Mouse (Mus musculus) splenic B cell, adult 2 months (primary cell): ENCODE data around the gene Arid3c.

Experiments used
- DNase-seq: peaks from one replicate; pipeline ENCODE4 v3.0.0-alpha.2; 2011; ENCODE audit warnings: low read depth, low spot score
- H3K27me3 ChIP-seq: 2 replicates; pipeline ENCODE4 v1.6.1; 2012; ENCODE audit warnings: mild to moderate bottlenecking, low read length, moderate library complexity, mixed read lengths; ENCODE audit not compliant: control insufficient read depth, poor library complexity, insufficient read depth, severe bottlenecking
- H3K36me3 ChIP-seq: 2 replicates; pipeline ENCODE4 v1.6.1; 2012; ENCODE audit warnings: mild to moderate bottlenecking, low read length, moderate library complexity, mixed read lengths; ENCODE audit not compliant: control insufficient read depth, poor library complexity, insufficient read depth, severe bottlenecking

The Arid3c gene

DNA sequence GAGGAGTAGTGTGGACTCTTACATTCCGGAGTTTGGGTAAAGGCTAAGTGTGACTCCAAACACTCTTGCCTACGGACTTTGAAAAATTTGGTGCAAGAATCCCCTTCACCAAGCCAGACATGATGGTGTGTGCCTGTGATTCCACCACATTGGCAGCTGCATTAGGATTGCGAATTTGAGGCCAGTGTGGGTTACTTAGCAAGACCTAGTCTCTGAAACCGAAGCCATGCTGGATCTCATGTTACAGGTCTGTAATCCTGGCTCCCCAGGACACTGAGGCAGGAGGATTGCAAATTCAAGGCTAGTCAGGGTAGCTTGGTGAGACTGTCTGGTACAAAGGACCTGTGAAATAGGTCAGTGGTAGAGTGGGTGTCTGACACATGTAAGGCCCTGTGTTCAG is 27.8 kb upstream of the Arid3c start:
- H3K36me3 ChIP-seq = peaks cover 3% of the 10 kb centered on the region
- H3K27me3 ChIP-seq = no peaks in the 10 kb centered on the region
- DNase-seq = no peak

DNA sequence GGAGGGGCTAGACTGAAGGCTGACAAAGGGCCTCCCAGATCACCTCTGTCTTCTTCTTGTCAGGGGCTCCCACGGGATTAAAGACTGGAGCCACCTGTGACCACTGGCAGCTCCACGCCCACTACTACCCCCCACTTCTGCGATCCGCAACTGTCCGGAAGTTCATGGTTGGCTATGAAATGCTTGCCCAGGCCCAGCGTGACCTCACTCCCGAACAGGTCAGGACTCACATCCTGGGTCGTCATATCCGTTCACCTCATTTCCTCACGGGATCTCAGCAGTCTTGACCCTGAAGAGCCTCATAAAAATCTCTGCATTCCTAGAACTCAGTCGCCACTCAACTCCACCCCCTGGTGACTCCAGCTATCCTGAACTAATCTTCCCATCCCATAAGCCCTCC is 27.1 kb upstream of the Arid3c start:
- peaks cover 3% of the 10 kb centered on the region for H3K36me3 ChIP-seq
- no peaks in the 10 kb centered on the region for H3K27me3 ChIP-seq
- no peak for DNase-seq

GRCm38 (mm10) chr4:41757321-41757720 is 26.4 kb upstream of the Arid3c start:
- Histone ChIP-seq H3K27me3 (no peaks in the 10 kb centered on the region), H3K36me3 (peaks cover 3% of the 10 kb centered on the region)
- DNase-seq = no peak

DNA sequence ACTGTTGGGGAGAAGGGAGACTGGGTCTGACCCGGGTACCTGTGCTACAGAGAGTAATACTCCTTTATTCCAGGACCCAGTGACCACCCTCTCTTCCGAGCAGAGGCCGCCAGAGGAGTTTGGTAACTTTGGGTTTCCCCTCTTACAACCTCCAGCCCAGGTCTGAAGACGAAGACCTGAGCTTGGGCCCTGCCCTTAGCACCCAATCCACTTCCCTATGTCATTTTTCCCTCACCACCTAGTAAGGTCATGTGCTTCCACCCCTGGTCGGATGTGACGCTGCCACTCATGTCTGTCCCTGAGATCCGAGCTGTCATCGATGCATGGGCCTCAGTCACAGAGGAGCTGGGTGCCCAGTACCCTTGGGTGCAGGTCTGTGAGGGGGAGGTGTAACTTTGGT is 25.5 kb upstream of the Arid3c start:
- no peaks in the 10 kb centered on the region for H3K27me3 ChIP-seq
- peaks cover 3% of the 10 kb centered on the region for H3K36me3 ChIP-seq
- peak; percentile 13 for DNase-seq

- no peaks in the 10 kb centered on the region for H3K27me3 ChIP-seq
- H3K36me3 ChIP-seq = peaks cover 3% of the 10 kb centered on the region
- DNase-seq = peak; percentile 93
Measured at GRCm38 (mm10) chr4:41755338-41756305, 24.7 kb upstream of the Arid3c start, which contains the start of gene Sigmar1. Sigmar1 (minus strand) TSS chr4:41756157.

DNA sequence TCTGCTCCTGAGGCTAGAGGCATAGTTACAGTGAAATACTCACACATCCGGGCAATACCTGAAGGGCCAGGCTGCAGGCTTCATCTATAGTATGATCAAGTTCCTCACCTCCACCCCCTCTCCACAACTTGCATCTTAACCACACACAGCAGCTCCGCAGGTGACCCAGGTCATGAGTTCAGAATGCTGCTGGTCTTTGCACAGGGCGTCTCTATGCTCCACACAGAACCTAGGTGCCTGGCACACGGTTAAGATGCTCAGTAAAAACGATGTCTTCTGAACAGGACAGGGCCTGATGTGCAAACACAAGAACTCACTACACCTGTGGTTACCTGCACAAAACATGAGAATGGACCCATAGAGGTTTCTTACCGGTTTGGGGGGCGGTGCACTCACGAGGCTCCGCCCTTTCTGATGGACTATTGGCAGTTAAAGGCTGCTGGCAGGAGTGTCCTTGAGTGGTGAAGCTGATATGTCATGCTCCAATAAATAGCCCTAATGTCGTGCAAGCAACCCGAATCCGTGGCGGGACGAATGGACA is 23.9 kb upstream of the Arid3c start, which contains the start of gene Galt:
Gene Galt, plus strand, starts transcription at position 432 of the 541 bp plus-strand sequence.
- DNase-seq = no peak
- no peaks in the 10 kb centered on the region for H3K27me3 ChIP-seq
- peaks cover 3% of the 10 kb centered on the region for H3K36me3 ChIP-seq

GRCm38 (mm10) chr4:41745021-41745420 is 14.1 kb upstream of the Arid3c start:
- H3K27me3 ChIP-seq = no peaks in the 10 kb centered on the region

DNA sequence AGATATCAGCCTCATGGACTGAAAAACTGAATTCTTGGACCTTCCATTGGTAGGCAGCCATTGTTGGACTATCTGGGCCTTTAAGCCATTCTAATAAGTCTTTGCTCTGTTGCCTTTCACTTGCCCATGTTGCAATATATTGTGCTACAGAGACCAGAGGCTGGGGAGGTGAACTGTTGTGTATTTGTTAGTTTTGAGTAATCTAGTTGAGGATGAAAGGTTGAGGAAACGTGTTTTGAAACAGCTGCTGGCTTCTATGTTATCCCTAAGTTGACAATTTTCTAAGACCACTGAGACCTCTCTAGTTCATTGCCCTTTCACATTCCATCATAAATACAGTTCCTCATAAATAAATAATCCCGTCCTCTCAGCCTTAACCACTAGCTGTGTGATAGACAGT is 13.2 kb upstream of the Arid3c start:
- DNase-seq = no peak
- H3K27me3 ChIP-seq = no peaks in the 10 kb centered on the region
- peaks cover 1% of the 10 kb centered on the region; the same call in 1 of the 2 replicates for H3K36me3 ChIP-seq

More at GRCm38 (mm10) chr4:41745021-41745420, 14.1 kb upstream of the Arid3c start:
- no peak for DNase-seq
- no peaks in the 10 kb centered on the region for H3K36me3 ChIP-seq

DNA sequence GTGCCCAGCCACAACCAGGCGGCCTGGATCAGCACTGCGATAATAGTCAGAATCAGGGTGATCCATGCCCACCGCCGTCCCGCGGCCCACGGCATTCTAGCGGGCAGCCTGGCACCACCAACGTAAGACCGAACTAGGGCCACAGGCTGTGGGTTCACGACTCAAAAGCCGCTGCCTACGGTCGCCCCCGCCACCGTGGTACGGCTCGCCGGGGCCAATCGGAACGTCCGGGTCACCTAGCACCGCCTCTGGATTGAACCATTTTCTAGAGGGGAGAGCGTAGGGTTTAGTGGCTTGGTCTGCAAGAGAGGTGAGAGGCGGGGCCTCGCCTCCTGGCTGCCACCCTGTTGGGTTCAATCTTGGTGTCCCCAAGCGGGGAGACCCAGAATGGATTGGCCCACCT is 10.2 kb upstream of the Arid3c start:
- H3K27me3 ChIP-seq = no peaks in the 10 kb centered on the region
- peaks cover 7% of the 10 kb centered on the region; the same call in 1 of the 2 replicates for H3K36me3 ChIP-seq
- DNase-seq = peak; percentile 96

DNA sequence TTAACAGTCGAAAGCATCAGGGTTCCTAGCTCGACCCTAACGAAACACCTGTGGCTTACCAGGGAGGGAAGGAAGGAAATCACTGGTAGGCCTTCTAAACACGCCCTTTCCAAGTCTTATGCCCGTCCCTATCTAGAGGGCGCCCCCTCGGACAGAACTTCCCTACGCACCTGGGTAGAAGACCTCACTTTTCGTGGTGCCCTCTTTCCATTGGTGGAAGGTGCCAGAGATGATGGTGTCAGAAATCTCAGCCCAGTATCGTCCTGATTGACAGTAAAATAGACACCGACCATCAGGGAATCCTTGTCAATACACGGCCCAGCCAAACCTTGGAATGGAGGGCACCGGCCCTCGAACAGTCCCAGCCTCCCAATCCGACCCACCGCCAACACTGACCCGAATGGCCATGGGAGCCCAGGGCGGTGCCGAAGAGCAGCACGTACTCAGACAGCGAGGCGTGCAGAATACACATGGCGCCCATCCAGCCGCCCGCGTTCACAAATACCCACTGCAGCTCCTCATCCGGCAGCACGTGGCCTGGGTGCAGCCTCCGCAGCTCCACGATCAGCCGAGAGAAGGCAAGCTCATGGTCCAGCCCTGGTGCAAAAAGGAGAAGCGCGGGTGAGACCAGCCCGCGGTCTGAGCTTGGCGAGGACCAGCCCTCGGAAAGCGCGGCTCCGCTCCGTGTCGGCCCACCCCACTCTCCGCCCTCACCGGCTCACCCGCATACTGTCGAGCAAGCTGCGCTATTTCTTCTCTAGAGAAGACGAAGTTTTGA is 9.6 kb upstream of the Arid3c start:
- Histone ChIP-seq H3K27me3 (no peaks in the 10 kb centered on the region), H3K36me3 (peaks cover 7% of the 10 kb centered on the region; the same call in 1 of the 2 replicates)
- peak; percentile 60 for DNase-seq

DNA sequence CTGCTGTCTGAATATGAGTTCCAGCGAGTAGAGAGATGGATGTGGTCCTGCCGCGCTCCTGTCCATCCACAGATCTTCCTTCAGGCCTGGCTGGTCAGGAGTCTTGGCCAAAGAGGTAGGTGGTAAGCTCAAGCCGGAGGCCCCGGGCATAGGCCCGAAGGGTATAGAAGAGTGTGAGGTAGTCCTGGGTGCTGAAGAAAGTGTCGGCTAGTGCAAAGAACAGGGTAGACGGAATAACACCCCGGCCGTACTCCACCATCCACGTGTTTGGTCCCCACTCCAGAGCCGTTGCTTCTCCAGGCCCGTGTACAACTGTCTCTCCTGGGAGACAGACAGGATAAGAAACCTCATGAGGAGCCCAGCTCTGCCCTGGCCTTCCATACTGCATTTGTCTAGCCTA is 8.3 kb upstream of the Arid3c start:
- Histone ChIP-seq H3K27me3 (no peaks in the 10 kb centered on the region), H3K36me3 (peaks cover 7% of the 10 kb centered on the region; the same call in 1 of the 2 replicates)
- DNase-seq = no peak

DNA sequence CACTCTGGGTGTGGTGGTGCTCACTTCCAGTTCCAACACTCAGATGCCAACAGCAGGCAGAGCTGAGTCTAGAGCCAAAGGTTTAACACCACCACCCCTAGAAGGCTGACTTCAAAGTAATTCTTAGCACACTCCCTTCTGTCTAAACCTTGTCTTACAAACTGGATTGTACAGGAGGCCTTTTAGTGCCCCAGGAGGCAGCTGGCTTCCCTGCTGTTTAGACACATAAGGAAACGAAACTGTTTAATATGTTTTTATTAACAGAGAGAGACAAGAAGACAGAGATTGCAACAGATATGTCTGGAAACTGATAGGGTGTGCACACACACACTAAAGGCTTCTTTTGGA is 7.3 kb upstream of the Arid3c start:
- peaks cover 7% of the 10 kb centered on the region; the same call in 1 of the 2 replicates for H3K36me3 ChIP-seq
- no peaks in the 10 kb centered on the region for H3K27me3 ChIP-seq
- no peak for DNase-seq

DNA sequence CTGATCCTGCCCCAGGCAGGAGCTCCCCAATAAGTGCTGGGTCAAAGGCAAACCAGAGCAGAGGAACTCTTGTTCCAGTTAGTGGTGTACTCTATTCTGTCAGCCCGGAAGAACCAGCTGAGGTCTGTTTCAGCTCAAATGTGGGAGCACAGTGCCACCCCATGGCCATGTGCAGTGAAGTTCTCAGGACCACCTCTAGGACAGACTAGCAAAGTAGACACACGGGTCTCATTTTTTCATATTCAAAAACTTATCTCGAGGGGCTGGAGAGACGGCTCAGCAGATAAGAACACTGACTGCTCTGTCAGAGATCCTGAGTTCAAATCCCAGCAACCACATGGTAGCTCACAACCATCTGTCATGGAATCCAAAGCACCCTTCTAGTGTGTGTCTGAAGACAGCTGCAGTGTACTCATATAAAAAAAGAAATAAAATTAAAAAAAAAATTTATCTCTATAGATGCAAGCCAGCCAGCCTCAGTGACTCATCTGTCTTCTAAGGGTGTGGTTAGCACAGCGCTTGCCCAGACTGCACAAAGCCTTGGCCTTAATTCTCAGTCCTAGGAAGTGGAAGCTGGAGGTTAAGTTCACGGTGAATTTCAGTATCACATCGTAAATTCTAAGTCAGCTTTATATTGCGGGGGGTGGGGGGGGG is 6.8 kb upstream of the Arid3c start:
- peak; percentile 89 for DNase-seq
- H3K27me3 ChIP-seq = no peaks in the 10 kb centered on the region
- peaks cover 7% of the 10 kb centered on the region; the same call in 1 of the 2 replicates for H3K36me3 ChIP-seq

GRCm38 (mm10) chr4:41726826-41727621 is 3.9 kb downstream of the Arid3c start:
- DNase-seq = no peak
- H3K36me3 ChIP-seq = no peaks in the 10 kb centered on the region
- H3K27me3 ChIP-seq = no peaks in the 10 kb centered on the region
